Comparison of ENCODE assay signal across 15 mouse cellular contexts in genomic region chr16:23286380-23287097, GRCm38 (mm10).
DNase-seq lines count a peak whose midpoint lies in the region; ATAC-seq and TF ChIP-seq lines count a peak whose summit lies in the region.
"Had no signal": no experiment of that assay in that cellular context is flagged by ENCODE, and none has a peak within 500 bp of the region (broad histone marks: within the 10 kb centered on the region; RNA-seq: fewer than 3 reads in every experiment).

No protein-coding gene starts in this region.

- no peak for DNase-seq in layer of hippocampus, adult 2 months (ENCODE audit: low spot score in 2 of 2)
- DNase-seq in layer of hippocampus, postnatal 25 days (ENCODE audit: extremely low spot score in 1 of 2, low spot score in 1 of 2): no peak
- peak; percentile 68 for DNase-seq in CD4-positive, CD25-positive, alpha-beta regulatory T cell, adult 2 months (ENCODE audit: low read depth, low spot score)
- DNase-seq in thymus, adult 2 months: peak; percentile 72
- DNase-seq in midbrain, embryonic 14.5 days: no peak
- no peak for DNase-seq in gastrocnemius, postnatal 10 days
- DNase-seq: cerebellum, postnatal 36 days; lung, embryonic 14.5 days had no signal

- peaks cover 18% of the 10 kb centered on the region for H3K4me1 ChIP-seq in bone marrow, adult 2 months (ENCODE audit: control insufficient read depth, insufficient read depth, low read length)
- peaks cover 55% of the 10 kb centered on the region for H3K4me1 ChIP-seq in thymus, adult 2 months (replicated peaks; ENCODE audit: control insufficient read depth, insufficient read depth, low read length)
- no peaks in the 10 kb centered on the region for H3K4me1 ChIP-seq in midbrain, embryonic 14.5 days (ENCODE audit: control insufficient read depth, insufficient read depth, low read length)
- H3K4me1 ChIP-seq: midbrain, embryonic 12.5 days had no signal

- TF ChIP-seq POLR2A in bone marrow, adult 2 months (IDR thresholded peaks at IDR 0.05; ENCODE audit: borderline replicate concordance, control insufficient read depth, low read depth, low read length): no peak
- no peak for TF ChIP-seq POLR2A in thymus, adult 2 months (IDR thresholded peaks at IDR 0.05; ENCODE audit: control insufficient read depth, extremely low read depth, insufficient read depth, low read length, poor library complexity)

- peak overlapping the region; percentile 18; the same call in 1 of the 2 replicates for H3K27ac ChIP-seq in layer of hippocampus, adult 2 months
- peak overlapping the region; percentile 65 for H3K27ac ChIP-seq in bone marrow, adult 2 months (ENCODE audit: control insufficient read depth, insufficient read depth, low read depth, low read length, poor library complexity)
- H3K27ac ChIP-seq in thymus, adult 2 months (ENCODE audit: control insufficient read depth, insufficient read depth, low read length): peak overlapping the region; percentile 85
- no peak overlapping the region for H3K27ac ChIP-seq in midbrain, embryonic 14.5 days (replicated peaks; ENCODE audit: low read depth, low read length)
- H3K27ac ChIP-seq: heart, embryonic 13.5 days; hindbrain, embryonic 13.5 days; limb, embryonic 12.5 days; midbrain, embryonic 12.5 days; neural tube, embryonic 13.5 days had no signal

- 53% methylated on average over 11 of the region's 11 CpGs for WGBS in bone marrow, adult 2 months
- 42% methylated on average over 11 of the region's 11 CpGs for WGBS in thymus, adult 2 months
- WGBS in midbrain, embryonic 14.5 days: 89% methylated on average over 11 of the region's 11 CpGs

- no peak overlapping the region for H3K4me2 ChIP-seq in midbrain, embryonic 14.5 days (ENCODE audit: low read length)
- H3K4me2 ChIP-seq: heart, embryonic 13.5 days; hindbrain, embryonic 13.5 days; limb, embryonic 12.5 days; lung, embryonic 14.5 days; midbrain, embryonic 12.5 days; neural tube, embryonic 13.5 days had no signal

- no peaks in the 10 kb centered on the region for H3K9me3 ChIP-seq in midbrain, embryonic 14.5 days (ENCODE audit: control insufficient read depth, low read length)
- H3K9me3 ChIP-seq: G1E; heart, embryonic 13.5 days; hindbrain, embryonic 13.5 days; limb, embryonic 12.5 days; midbrain, embryonic 12.5 days; neural tube, embryonic 13.5 days had no signal

- no peak for ATAC-seq in midbrain, embryonic 14.5 days (ENCODE audit: low FRiP score, low TSS enrichment)

- no peak for TF ChIP-seq CTCF in layer of hippocampus, adult 2 months (conservative IDR thresholded peaks at IDR 0.05)
- no peak for TF ChIP-seq CTCF in bone marrow, adult 2 months (IDR thresholded peaks at IDR 0.05; ENCODE audit: control insufficient read depth, insufficient read depth, low read length)
- no peak for TF ChIP-seq CTCF in thymus, adult 2 months (IDR thresholded peaks at IDR 0.05; ENCODE audit: borderline replicate concordance, control insufficient read depth, extremely low read depth, insufficient read depth, low read length, poor library complexity)

- H3K4me3 ChIP-seq in layer of hippocampus, adult 2 months: no peak overlapping the region
- no peak overlapping the region for H3K4me3 ChIP-seq in bone marrow, adult 2 months (replicated peaks; ENCODE audit: control insufficient read depth, low read depth, low read length)
- H3K4me3 ChIP-seq in thymus, adult 2 months (ENCODE audit: control insufficient read depth, insufficient read depth, low read length): no peak overlapping the region
- H3K4me3 ChIP-seq in midbrain, embryonic 14.5 days (replicated peaks; ENCODE audit: low read depth, low read length): no peak overlapping the region
- H3K4me3 ChIP-seq: heart, embryonic 13.5 days; hindbrain, embryonic 13.5 days; limb, embryonic 12.5 days; midbrain, embryonic 12.5 days; neural tube, embryonic 13.5 days had no signal

- H3K27me3 ChIP-seq in thymus, adult 2 months (ENCODE audit: control insufficient read depth, insufficient read depth, low read length): no peaks in the 10 kb centered on the region
- H3K27me3 ChIP-seq in midbrain, embryonic 14.5 days (ENCODE audit: control insufficient read depth, insufficient read depth, low read length): no peaks in the 10 kb centered on the region
- H3K27me3 ChIP-seq: heart, embryonic 13.5 days; hindbrain, embryonic 13.5 days; limb, embryonic 12.5 days; midbrain, embryonic 12.5 days; neural tube, embryonic 13.5 days had no signal

- no peaks in the 10 kb centered on the region for H3K36me3 ChIP-seq in thymus, adult 2 months (ENCODE audit: control insufficient read depth, insufficient read depth, low read length)
- no peaks in the 10 kb centered on the region for H3K36me3 ChIP-seq in midbrain, embryonic 14.5 days (ENCODE audit: control insufficient read depth, insufficient read depth, low read length)
- H3K36me3 ChIP-seq: G1E; neural tube, embryonic 13.5 days had no signal

- H3K9ac ChIP-seq in midbrain, embryonic 14.5 days (replicated peaks; ENCODE audit: low read length): no peak overlapping the region
- H3K9ac ChIP-seq: heart, embryonic 13.5 days; hindbrain, embryonic 13.5 days; limb, embryonic 12.5 days; lung, embryonic 14.5 days; midbrain, embryonic 12.5 days; neural tube, embryonic 13.5 days had no signal

Comparison
In these comparisons a context has a peak if more than half of its experiments do, and no peak if none do; other contexts are left out.
1. DNase-seq: peak in CD4-positive, CD25-positive, alpha-beta regulatory T cell, adult 2 months (single experiment) and thymus, adult 2 months (single experiment); none in layer of hippocampus, adult 2 months (0 of 2), layer of hippocampus, postnatal 25 days (0 of 2), midbrain, embryonic 14.5 days (single experiment) and gastrocnemius, postnatal 10 days (single experiment).